Mouse (Mus musculus) monocyte, adult 5-6 weeks (primary cell): ENCODE data around the gene Mtmr11. TPM values are rescaled to one million over a fixed set of nuclear protein-coding genes. Genes with fewer than 3 reads are reported as not detected.

Experiments
- ATAC-seq: fragments of 153-309, 156-312 bp; replicated peaks from 2 replicates; pipeline ENCODE4 v1.8.0; 2017; ENCODE audit warnings: mild to moderate bottlenecking; ENCODE audit not compliant: low TSS enrichment, insufficient number of reproducible peaks, severe bottlenecking, poor library complexity, low FRiP score
- total RNA-seq: library from RNA; stranded (forward); fragments of 200-1000, 200-491, 200-594 nt; gene quantifications from 3 replicates; pipeline ENCODE4 v1.2.3, GENCODE M21; 2017

Mtmr11 gene
- total RNA-seq: 0.43 to 2.4 TPM in 2 of 3 replicates, not detected in the other

- no peak for ATAC-seq
These were observed at the start of gene Mtmr11 for GRCm38 (mm10) chr3:96161869-96162840. Gene Mtmr11 (plus strand): TSS chr3:96162004.

- ATAC-seq: no peak
These were observed 48.6 kb upstream of the Mtmr11 start for GRCm38 (mm10) chr3:96113251-96113650.

- ATAC-seq: no peak
These were observed 43.7 kb upstream of the Mtmr11 start for GRCm38 (mm10) chr3:96118142-96118541.

GRCm38 (mm10) chr3:96118702-96119101 is 43.1 kb upstream of the Mtmr11 start:
- no peak for ATAC-seq

GRCm38 (mm10) chr3:96124235-96124634 is 37.6 kb upstream of the Mtmr11 start:
- ATAC-seq: no peak

GRCm38 (mm10) chr3:96128128-96128527 is 33.7 kb upstream of the Mtmr11 start:
- no peak for ATAC-seq

GRCm38 (mm10) chr3:96132478-96132877 is 29.3 kb upstream of the Mtmr11 start:
- no peak for ATAC-seq

- no peak for ATAC-seq
These were observed 28.4 kb upstream of the Mtmr11 start for GRCm38 (mm10) chr3:96133327-96133905.

GRCm38 (mm10) chr3:96135011-96135410 is 26.8 kb upstream of the Mtmr11 start:
- ATAC-seq: no peak

GRCm38 (mm10) chr3:96147950-96148349 is 13.9 kb upstream of the Mtmr11 start:
- ATAC-seq: peak; percentile 86

DNA sequence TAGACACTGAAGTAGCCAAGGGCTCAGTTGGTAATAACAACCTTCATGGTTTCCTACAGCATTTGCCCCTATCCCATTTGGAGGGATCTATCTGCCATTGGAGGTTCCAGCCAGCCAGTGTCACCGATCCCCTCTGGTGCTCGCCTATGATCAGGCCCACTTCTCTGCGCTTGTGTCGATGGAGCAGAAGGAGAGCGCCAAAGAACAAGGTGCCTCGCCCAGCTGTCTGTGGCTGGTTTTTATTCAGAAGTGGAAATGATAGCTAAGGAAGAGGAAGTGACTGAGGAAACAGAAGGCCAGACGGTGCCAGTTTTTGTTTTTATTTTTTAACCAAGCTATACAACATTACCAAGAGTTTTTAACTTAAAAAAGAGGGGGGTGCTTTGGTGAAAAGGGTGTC is 10.0 kb upstream of the Mtmr11 start:
- no peak for ATAC-seq

DNA sequence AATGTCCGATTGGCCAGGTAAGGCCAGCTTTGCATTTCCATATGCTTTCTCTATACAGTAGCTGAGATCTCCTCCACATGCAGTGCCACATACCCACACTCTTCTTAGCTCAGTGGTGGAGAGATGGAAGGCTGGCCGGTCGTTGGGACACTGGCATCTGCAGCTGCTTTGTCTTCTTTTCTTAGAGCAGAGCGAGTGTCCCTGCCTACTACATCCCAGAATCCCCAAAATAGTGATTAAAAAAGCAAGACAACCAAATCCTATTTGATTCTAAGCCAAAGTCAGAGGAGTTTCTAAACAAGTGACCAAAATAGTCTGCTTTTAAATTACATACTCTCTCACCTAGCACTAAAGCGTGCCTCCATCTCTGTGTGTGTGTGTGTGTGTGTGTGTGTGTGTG is 9.2 kb upstream of the Mtmr11 start:
- ATAC-seq: no peak

- no peak for ATAC-seq
These were observed 6.3 kb upstream of the Mtmr11 start for GRCm38 (mm10) chr3:96155501-96155900.

DNA sequence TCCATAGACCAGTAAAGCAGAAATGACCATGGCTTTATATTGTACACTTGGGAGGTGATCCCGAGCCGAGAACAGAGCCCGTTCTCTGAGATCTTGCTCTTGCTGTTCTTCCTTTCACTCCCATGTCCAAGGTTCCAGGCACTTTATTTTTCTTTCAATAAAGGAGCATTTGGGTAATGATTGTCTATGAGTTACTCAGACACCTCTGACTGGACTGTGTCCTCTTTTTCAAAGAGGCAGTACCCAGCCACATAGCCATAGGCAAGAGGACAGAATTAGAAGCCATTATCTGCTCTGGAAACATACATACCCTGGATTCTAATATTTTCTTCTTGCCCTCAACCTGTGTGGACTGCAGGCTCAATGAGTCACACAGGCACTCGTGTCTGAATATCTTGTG is 2.0 kb upstream of the Mtmr11 start:
- ATAC-seq: no peak

DNA sequence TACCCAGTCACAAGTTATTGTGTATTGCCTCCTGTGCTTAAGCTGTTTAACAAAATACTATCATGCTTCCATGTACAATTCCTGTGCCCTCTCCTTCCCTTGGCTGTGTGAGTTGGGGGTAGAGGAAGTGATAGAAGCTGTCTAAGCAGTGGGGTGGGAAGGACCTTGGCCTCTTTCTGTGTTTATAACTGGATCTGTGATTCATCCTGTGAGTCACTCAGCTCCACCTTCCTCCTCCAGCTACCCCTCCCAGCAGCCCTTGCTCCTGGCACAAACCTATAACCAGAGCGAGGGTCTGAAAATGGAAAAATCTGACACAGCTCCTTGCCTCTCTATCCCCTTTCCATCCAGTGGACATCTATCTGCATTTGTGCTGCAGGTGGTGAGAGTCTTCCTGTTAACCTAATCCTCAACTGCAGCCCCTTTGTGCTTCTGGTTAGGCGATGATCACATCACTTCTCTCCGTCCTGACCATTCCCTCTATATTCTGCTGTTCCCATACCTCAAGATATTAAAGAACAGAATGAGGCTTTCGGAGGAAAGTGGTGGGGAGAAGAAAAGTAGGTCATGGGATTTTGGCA is 1.5 kb upstream of the Mtmr11 start:
- ATAC-seq: 0 out of 2 replicates have a peak, but pooled peaks have one; percentile 15

DNA sequence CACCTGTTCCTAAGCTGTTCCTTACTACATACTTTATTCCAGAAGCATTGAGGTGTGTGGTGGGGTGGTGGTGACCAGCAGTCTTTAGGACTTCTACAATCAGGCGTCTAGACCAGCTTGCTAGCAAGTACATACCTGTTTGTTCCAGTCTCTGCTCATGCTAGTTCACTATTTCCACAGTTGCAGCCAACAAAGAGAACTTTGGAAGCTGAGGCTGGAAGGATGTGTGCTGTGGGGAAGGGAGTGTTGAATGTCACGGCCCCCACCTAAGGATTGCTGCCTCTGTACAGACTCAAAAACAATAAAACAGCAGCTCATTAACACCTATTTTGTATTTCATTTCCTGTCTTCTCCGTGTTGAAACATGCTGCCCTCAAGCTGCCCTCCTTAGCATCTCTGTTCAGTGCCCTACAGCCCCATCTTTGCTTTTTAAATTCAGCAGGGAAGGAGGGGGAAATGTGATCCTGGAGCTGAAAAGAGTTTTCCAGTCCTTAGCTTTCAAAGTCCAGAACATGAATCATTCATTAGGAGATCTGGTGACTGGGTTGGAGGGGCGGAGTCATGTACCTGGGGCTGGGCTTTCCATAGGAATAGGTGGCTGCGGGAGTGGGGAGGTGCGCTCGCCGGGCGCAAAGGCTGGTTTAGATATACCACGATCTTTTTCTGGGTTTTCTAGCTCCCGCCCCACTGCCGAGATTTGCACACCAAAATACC is 844 bp upstream of the Mtmr11 start:
- ATAC-seq: no peak

- no peak for ATAC-seq
These were observed 1.2 kb downstream of the Mtmr11 start for GRCm38 (mm10) chr3:96163040-96163439.

DNA sequence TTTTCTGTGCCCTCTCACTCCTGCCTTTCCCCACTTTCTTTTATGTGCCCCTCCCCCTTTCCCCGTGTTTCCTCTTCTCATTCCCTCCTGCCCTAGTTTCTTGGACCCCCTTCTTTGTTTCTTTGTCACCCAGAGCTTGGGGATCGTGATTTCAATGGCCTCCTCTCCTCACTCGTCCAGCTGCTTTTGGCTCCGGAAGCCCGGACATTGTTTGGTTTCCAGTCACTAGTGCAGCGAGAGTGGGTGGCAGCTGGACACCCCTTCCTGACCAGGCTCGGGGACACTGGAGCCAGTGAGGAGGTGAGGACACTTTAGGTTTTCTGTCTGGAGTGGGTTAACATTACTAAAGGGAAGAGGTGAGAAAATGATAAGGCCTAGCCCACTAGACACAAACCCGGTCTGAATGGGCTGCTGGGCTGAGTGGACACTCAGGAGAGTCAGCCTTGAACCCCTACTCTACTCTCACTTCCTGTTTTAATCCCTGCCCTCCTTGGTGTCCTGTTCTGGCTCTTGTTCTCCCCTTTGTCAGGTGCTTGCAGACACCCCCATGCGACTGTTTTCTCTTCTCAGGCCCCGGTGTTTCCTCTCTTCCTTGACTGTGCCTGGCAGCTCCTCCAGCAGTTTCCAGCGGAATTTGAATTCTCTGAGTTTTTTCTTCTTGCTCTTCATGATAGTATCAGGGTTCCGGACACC is 6.8 kb downstream of the Mtmr11 start:
- ATAC-seq: no peak
